22 mouse cellular contexts compared by ENCODE assay signal in the genomic region with DNA sequence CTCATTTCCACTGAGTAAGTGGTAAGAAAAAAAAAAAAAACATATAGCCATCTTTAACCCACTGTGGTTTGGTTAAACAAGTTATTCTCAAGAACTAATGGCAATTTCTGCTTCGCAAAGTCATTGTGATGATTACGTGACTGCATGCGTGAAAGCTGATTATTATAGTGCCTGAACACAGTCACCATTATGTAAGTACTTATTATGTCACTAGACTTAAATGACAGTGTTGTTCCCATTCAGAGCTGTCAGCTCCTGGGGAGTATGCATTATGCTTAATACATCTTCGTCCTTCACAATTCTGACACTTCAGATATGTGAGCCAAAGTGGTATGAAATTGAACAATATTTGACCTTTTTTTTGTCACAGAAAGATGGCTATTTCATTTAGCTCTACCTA.
"Had no signal": no experiment of that assay in that cellular context is flagged by ENCODE, and none has a peak within 500 bp of the region (broad histone marks: within the 10 kb centered on the region; RNA-seq: fewer than 3 reads in every experiment).

No protein-coding gene starts in this region.

- DNase-seq: liver, postnatal 0 days; lung, adult 2 months; lung, postnatal 14 days; lung, postnatal 36 days; retina, postnatal 1 day; right cerebral cortex, adult 18-20 months; right cerebral cortex, postnatal 14 days; thymus, adult 2 months; thymus, postnatal 25 days; thymus, postnatal 4 days had no signal

- H3K9ac ChIP-seq: liver, postnatal 0 days; lung, embryonic 15.5 days; midbrain, embryonic 13.5 days; neural tube, embryonic 13.5 days; neural tube, embryonic 15.5 days; stomach, embryonic 15.5 days had no signal

- H3K36me3 ChIP-seq: lung, embryonic 15.5 days; midbrain, embryonic 13.5 days; neural tube, embryonic 13.5 days; neural tube, embryonic 15.5 days; stomach, embryonic 15.5 days had no signal

- H3K4me1 ChIP-seq: lung, embryonic 15.5 days; megakaryocyte, embryonic 14.5 days; midbrain, embryonic 13.5 days; neural tube, embryonic 13.5 days; neural tube, embryonic 15.5 days; stomach, embryonic 15.5 days had no signal

- H3K9me3 ChIP-seq: lung, embryonic 15.5 days; megakaryocyte, embryonic 14.5 days; midbrain, embryonic 13.5 days; neural tube, embryonic 13.5 days; neural tube, embryonic 15.5 days; stomach, embryonic 15.5 days had no signal

- H3K27me3 ChIP-seq: lung, embryonic 15.5 days; midbrain, embryonic 13.5 days; neural tube, embryonic 13.5 days; neural tube, embryonic 15.5 days; stomach, embryonic 15.5 days had no signal

- H3K27ac ChIP-seq: lung, embryonic 15.5 days; macrophage; midbrain, embryonic 13.5 days; neural tube, embryonic 13.5 days; neural tube, embryonic 15.5 days; stomach, embryonic 15.5 days; stomach, postnatal 0 days had no signal

- H3K4me2 ChIP-seq: lung, embryonic 15.5 days; midbrain, embryonic 11.5 days; midbrain, embryonic 13.5 days; neural tube, embryonic 13.5 days; neural tube, embryonic 15.5 days; stomach, embryonic 15.5 days had no signal

- H3K4me3 ChIP-seq: lung, embryonic 15.5 days; megakaryocyte, embryonic 14.5 days; midbrain, embryonic 13.5 days; myocyte; neural tube, embryonic 13.5 days; neural tube, embryonic 15.5 days; stomach, embryonic 15.5 days had no signal

- ATAC-seq: liver, postnatal 0 days; lung, postnatal 0 days; midbrain, embryonic 13.5 days; midbrain, embryonic 16.5 days had no signal
